Mouse (Mus musculus) forebrain, postnatal 0 days (tissue): ENCODE data around the gene Oxld1. TPM values are rescaled to one million over a fixed set of nuclear protein-coding genes. Genes with fewer than 3 reads are reported as not detected.

Experiments
- ATAC-seq: fragments of 200-750 bp; cut with Nextera tagmentation; 2 replicates; pipeline ENCODE4 v1.8.0; 2017; ENCODE audit warnings: mild to moderate bottlenecking, moderate library complexity
- DNase-seq: peaks from one replicate; pipeline ENCODE4 v3.0.0-alpha.2; 2015
- H3K27ac ChIP-seq: fragments of 300-500 bp; sonication (generic); 2 replicates; pipeline ENCODE4 v1.5.1; 2014; ENCODE audit warnings: low read depth, mild to moderate bottlenecking, antibody characterized with exemption, low read length, moderate library complexity, mixed read lengths
- H3K27me3 ChIP-seq: fragments of 300-500 bp; sonication (generic); 2 replicates; pipeline ENCODE4 v1.6.1; 2014; ENCODE audit warnings: mild to moderate bottlenecking, low read length, mixed read lengths; ENCODE audit not compliant: insufficient read depth
- H3K36me3 ChIP-seq: fragments of 300-500 bp; sonication (generic); 2 replicates; pipeline ENCODE4 v1.6.1; 2014; ENCODE audit warnings: mild to moderate bottlenecking, moderate library complexity; ENCODE audit not compliant: insufficient read depth
- H3K4me1 ChIP-seq: fragments of 300-500 bp; sonication (generic); 2 replicates; pipeline ENCODE4 v1.6.1; 2014; ENCODE audit warnings: antibody characterized with exemption; ENCODE audit not compliant: insufficient read depth
- H3K4me2 ChIP-seq: fragments of 300-500 bp; sonication (generic); 2 replicates; pipeline ENCODE4 v1.6.1; 2014; ENCODE audit warnings: low read depth, mild to moderate bottlenecking, moderate library complexity
- H3K4me3 ChIP-seq: fragments of 300-500 bp; sonication (generic); 2 replicates; pipeline ENCODE4 v1.5.1; 2014; ENCODE audit warnings: low read depth, low read length, mixed read lengths
- H3K9ac ChIP-seq: fragments of 300-500 bp; sonication (generic); 2 replicates; pipeline ENCODE4 v1.6.1; 2014; ENCODE audit warnings: mild to moderate bottlenecking
- H3K9me3 ChIP-seq: fragments of 300-500 bp; sonication (generic); 2 replicates; pipeline ENCODE4 v1.6.1; 2016; ENCODE audit warnings: low read length
- CTCF ChIP-seq: sonication (generic); IDR thresholded peaks from 2 replicates; pipeline ENCODE4 v1.5.1; 2016; ENCODE audit warnings: antibody characterized with exemption, control low read depth, low read depth
- WGBS: fragments of 180-500 bp; shearing (Covaris S2); extraction: QIAGEN DNeasy Blood & Tissue Kit; methylation state at CpG from one replicate; pipeline ENCODE4 v1.1.7; 2014; 5-methylcytosine and 5-hydroxymethylcytosine counted together
- polyA plus RNA-seq: library from polyadenylated mRNA; unstranded; fragments of >200 nt; fragmentation: Nextera tagmentation; extraction: Ambion mirVana; gene quantifications from 2 replicates; pipeline ENCODE4 v1.2.1, GENCODE M21; 2015
- total RNA-seq: library from RNA; depleted of rRNA; stranded (reverse); fragments of >200 nt; gene quantifications from 2 replicates; pipeline ENCODE4 v1.2.3, GENCODE M21; 2014; rRNA removed

Gene Oxld1
- total RNA-seq (9.9 and 15.2 TPM in 2 replicates), polyA plus RNA-seq (12.7 and 13.8 TPM in 2 replicates)

- no peak for TF ChIP-seq CTCF
- Histone ChIP-seq H3K9ac (peak within 1 kb of the TSS; percentile 96), H3K4me3 (peak within 1 kb of the TSS; percentile 87), H3K27me3 (no peaks in the 10 kb centered on the region), H3K4me2 (peak within 1 kb of the TSS; percentile 93), H3K4me1 (peaks cover 8% of the 10 kb centered on the region; the same call in 1 of the 2 replicates), H3K27ac (peak within 1 kb of the TSS; percentile 74), H3K9me3 (no peaks in the 10 kb centered on the region), H3K36me3 (peaks cover 25% of the 10 kb centered on the region)
- WGBS = 7% methylated on average over 62 of the region's 62 CpGs
- DNase-seq (peak; percentile 87), ATAC-seq (peak; percentile 98)
Measured at GRCm38 (mm10) chr11:120457772-120458751, at the start of gene Oxld1, which contains the start of gene Ccdc137. TSS of gene Oxld1 (minus strand) at chr11:120458068. TSS of gene Ccdc137 (plus strand) at chr11:120458115.

- H3K9ac ChIP-seq = no peak overlapping the region
- H3K9me3 ChIP-seq = no peaks in the 10 kb centered on the region
- TF ChIP-seq CTCF = peak; percentile 37
- H3K4me1 ChIP-seq = no peaks in the 10 kb centered on the region
- no peak overlapping the region for H3K27ac ChIP-seq
- no peaks in the 10 kb centered on the region for H3K36me3 ChIP-seq
- WGBS = 60% methylated on average over 4 of the region's 4 CpGs
- no peak overlapping the region for H3K4me3 ChIP-seq
- H3K27me3 ChIP-seq = no peaks in the 10 kb centered on the region
- ATAC-seq (no peak), DNase-seq (no peak)
- no peak overlapping the region for H3K4me2 ChIP-seq
Measured at GRCm38 (mm10) chr11:120506899-120507298, 49.0 kb upstream of the Oxld1 start.

GRCm38 (mm10) chr11:120505661-120506060 is 47.8 kb upstream of the Oxld1 start:
- Histone ChIP-seq H3K4me3 (no peak overlapping the region), H3K27ac (no peak overlapping the region), H3K27me3 (no peaks in the 10 kb centered on the region), H3K36me3 (no peaks in the 10 kb centered on the region), H3K9ac (no peak overlapping the region), H3K9me3 (no peaks in the 10 kb centered on the region), H3K4me1 (no peaks in the 10 kb centered on the region), H3K4me2 (no peak overlapping the region)
- WGBS = 91% methylated on average over 3 of the region's 3 CpGs
- TF ChIP-seq CTCF = no peak
- DNase-seq (no peak), ATAC-seq (no peak)

- 88% methylated on average over 4 of the region's 4 CpGs for WGBS
- DNase-seq (no peak), ATAC-seq (no peak)
- H3K9ac ChIP-seq = no peak overlapping the region
- no peak overlapping the region for H3K4me2 ChIP-seq
- H3K9me3 ChIP-seq = no peaks in the 10 kb centered on the region
- peaks cover 20% of the 10 kb centered on the region; the same call in 1 of the 2 replicates for H3K36me3 ChIP-seq
- no peaks in the 10 kb centered on the region for H3K27me3 ChIP-seq
- H3K4me3 ChIP-seq = no peak overlapping the region
- no peak overlapping the region for H3K27ac ChIP-seq
- no peaks in the 10 kb centered on the region for H3K4me1 ChIP-seq
- no peak for TF ChIP-seq CTCF
Measured at GRCm38 (mm10) chr11:120501701-120502100, 43.8 kb upstream of the Oxld1 start.

- no peak overlapping the region for H3K4me2 ChIP-seq
- DNase-seq (no peak), ATAC-seq (no peak)
- H3K9ac ChIP-seq = no peak overlapping the region
- no peaks in the 10 kb centered on the region for H3K9me3 ChIP-seq
- TF ChIP-seq CTCF = no peak
- no peaks in the 10 kb centered on the region for H3K27me3 ChIP-seq
- 68% methylated on average over 6 of the region's 6 CpGs for WGBS
- no peak overlapping the region for H3K4me3 ChIP-seq
- H3K36me3 ChIP-seq = peaks cover 26% of the 10 kb centered on the region; the same call in 1 of the 2 replicates
- H3K27ac ChIP-seq = no peak overlapping the region
- no peaks in the 10 kb centered on the region for H3K4me1 ChIP-seq
Measured at GRCm38 (mm10) chr11:120501018-120501417, 43.1 kb upstream of the Oxld1 start.

- no peak for DNase-seq
- H3K27me3 ChIP-seq = no peaks in the 10 kb centered on the region
- H3K36me3 ChIP-seq = peaks cover 33% of the 10 kb centered on the region
- no peak for TF ChIP-seq CTCF
- ATAC-seq = no peak
- WGBS = 24% methylated on average over 3 of the region's 3 CpGs
- no peak overlapping the region for H3K4me2 ChIP-seq
- H3K9ac ChIP-seq = no peak overlapping the region
- H3K4me1 ChIP-seq = no peaks in the 10 kb centered on the region
- H3K9me3 ChIP-seq = no peaks in the 10 kb centered on the region
- H3K4me3 ChIP-seq = no peak overlapping the region
- H3K27ac ChIP-seq = no peak overlapping the region
Measured at GRCm38 (mm10) chr11:120500357-120500756, 42.5 kb upstream of the Oxld1 start.

- peaks cover 37% of the 10 kb centered on the region for H3K36me3 ChIP-seq
- DNase-seq (no peak), ATAC-seq (no peak)
- no peak overlapping the region for H3K27ac ChIP-seq
- no peak overlapping the region for H3K4me2 ChIP-seq
- no peaks in the 10 kb centered on the region for H3K27me3 ChIP-seq
- H3K9me3 ChIP-seq = no peaks in the 10 kb centered on the region
- no peaks in the 10 kb centered on the region for H3K4me1 ChIP-seq
- TF ChIP-seq CTCF = no peak
- 83% methylated on average over 6 of the region's 6 CpGs for WGBS
- no peak overlapping the region for H3K9ac ChIP-seq
- H3K4me3 ChIP-seq = no peak overlapping the region
Measured at GRCm38 (mm10) chr11:120499894-120500293, 42.0 kb upstream of the Oxld1 start.
